Mouse (Mus musculus): ENCODE measurements around the gene Krtcap2.

DNA sequence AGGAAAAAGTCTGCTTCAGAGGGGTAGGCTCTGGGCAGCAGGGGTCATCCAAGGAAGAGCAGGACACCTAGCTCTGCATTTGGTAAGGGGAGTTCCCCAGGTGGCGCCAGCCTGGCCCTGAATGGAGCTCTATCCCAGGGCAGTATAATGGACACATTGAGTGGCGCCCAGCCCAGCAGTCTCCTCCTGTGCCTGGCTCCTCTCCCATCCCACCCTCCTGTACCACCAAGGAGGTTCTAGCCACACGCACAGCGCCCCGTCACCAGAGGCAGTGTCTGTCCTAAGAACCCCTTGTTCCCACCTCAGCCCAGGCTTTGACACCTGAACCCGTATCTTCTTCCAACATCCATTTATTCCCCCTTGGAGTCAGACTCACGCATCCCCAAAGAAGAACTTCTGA, 36.0 kb upstream of the Krtcap2 start:
- TF ChIP-seq TAL1 (IDR thresholded peaks at IDR 0.05; ENCODE audit: low read length): no peak
- TF ChIP-seq GATA1 (IDR thresholded peaks at IDR 0.05; ENCODE audit: low read length): no peak

Measured in erythroblast, embryonic 14.5 days (primary cell).